Mouse (Mus musculus): ENCODE data around the gene Rassf4. TPM values are rescaled to one million over a fixed set of nuclear protein-coding genes. Genes with fewer than 3 reads are reported as not detected.
A peak's percentile ranks its signal among the peaks of the same experiment; 100 is the strongest.
"Not testable (repeated sequence)": the region's sequence is repeated elsewhere in the genome, so short reads cannot be mapped to it uniquely, and the experiment has no call there.

The Rassf4 gene
- polyA plus RNA-seq, 1 experiment from 2014 or later: 8.0 TPM

DNA sequence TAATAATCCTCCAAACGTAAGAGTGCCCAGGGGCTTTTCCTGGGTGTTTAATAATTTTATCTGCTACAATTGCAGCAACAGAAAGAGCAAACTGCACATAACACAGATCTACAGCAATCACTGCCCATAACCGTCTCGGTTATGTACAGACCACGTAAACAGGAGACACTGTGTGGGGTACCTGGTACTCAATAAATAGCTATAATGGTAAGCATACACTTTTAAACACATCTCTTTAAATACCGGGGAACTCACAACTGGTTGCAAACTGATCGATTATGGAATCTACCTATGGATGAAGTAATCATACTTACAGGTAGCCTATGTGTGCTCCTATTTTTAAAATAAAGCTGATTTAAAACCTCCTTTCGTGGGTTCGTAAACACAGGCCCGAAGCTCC lies 45.7 kb downstream of the Rassf4 start:
- no peak for ATAC-seq (ENCODE audit: insufficient number of reproducible peaks, insufficient read depth, low FRiP score, low read depth)
- Histone ChIP-seq H3K27ac (replicated peaks in 1 of 2; ENCODE audit: control insufficient read depth in 1 of 2, insufficient read depth in 1 of 2, low read depth in 2 of 2, low read length in 2 of 2) (peak overlapping the region in 1 of 2 experiments; percentile 89; a peak in 2 of 4 replicates), H3K4me2 (ENCODE audit: low read length) (peak overlapping the region; percentile 90), H3K4me3 (ENCODE audit: control insufficient read depth in 1 of 2, insufficient read depth in 1 of 2, low read depth in 1 of 2, low read length in 2 of 2) (peak overlapping the region; percentile 80 to 94), H3K36me3 (ENCODE audit: control insufficient read depth, insufficient read depth, low read length) (peaks cover 34% of the 10 kb centered on the region), H3K27me3 (ENCODE audit: control insufficient read depth, insufficient read depth, low read length) (no peaks in the 10 kb centered on the region), H3K4me1 (ENCODE audit: control insufficient read depth in 2 of 2, insufficient read depth in 2 of 2, low read length in 2 of 2) (peaks cover 0 to 9% of the 10 kb centered on the region in 2 experiments; a peak in 2 of 4 replicates), H3K9me3 (ENCODE audit: control insufficient read depth, low read length) (no peaks in the 10 kb centered on the region), H3K9ac (ENCODE audit: low read length) (peak overlapping the region; percentile 98)
- WGBS: 22% methylated on average over 9 of the region's 9 CpGs

DNA sequence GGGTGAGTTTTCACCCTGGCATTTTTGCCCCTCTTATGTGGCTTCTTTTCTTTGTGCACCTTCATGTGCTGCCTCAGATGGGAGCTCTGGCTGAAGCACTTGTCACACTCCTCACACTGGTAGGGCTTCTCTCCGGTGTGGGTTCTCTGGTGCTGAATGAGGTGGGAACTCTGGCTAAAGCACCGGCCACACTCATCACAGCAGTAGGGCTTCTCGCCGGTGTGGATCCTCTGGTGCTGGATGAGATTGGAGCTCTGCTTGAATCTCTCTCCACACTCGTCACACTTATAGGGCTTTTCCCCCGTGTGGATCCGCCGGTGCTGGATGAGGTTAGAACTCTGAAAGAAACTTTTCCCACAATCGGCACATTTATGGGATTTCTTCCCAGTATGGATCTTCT lies 47.3 kb downstream of the Rassf4 start:
- H3K27me3 ChIP-seq (ENCODE audit: control insufficient read depth, insufficient read depth, low read length); ATAC-seq (ENCODE audit: insufficient number of reproducible peaks, insufficient read depth, low FRiP score, low read depth); H3K9me3 ChIP-seq (ENCODE audit: control insufficient read depth, low read length); H3K4me3 ChIP-seq (ENCODE audit: control insufficient read depth in 1 of 2, insufficient read depth in 1 of 2, low read depth in 1 of 2, low read length in 2 of 2); H3K4me1 ChIP-seq (ENCODE audit: control insufficient read depth in 2 of 2, insufficient read depth in 2 of 2, low read length in 2 of 2); H3K27ac ChIP-seq (replicated peaks in 1 of 2; ENCODE audit: control insufficient read depth in 1 of 2, insufficient read depth in 1 of 2, low read depth in 2 of 2, low read length in 2 of 2); H3K9ac ChIP-seq (ENCODE audit: low read length); H3K4me2 ChIP-seq (ENCODE audit: low read length): not testable (repeated sequence)
- peaks cover 34% of the 10 kb centered on the region for H3K36me3 ChIP-seq (ENCODE audit: control insufficient read depth, insufficient read depth, low read length)
- 91% methylated on average over 9 of the region's 9 CpGs for WGBS

- ATAC-seq (ENCODE audit: insufficient number of reproducible peaks, insufficient read depth, low FRiP score, low read depth): no peak
- H3K27me3 ChIP-seq (ENCODE audit: control insufficient read depth, insufficient read depth, low read length): no peaks in the 10 kb centered on the region
- H3K4me1 ChIP-seq (ENCODE audit: control insufficient read depth in 2 of 2, insufficient read depth in 2 of 2, low read length in 2 of 2): no peaks in the 10 kb centered on the region
- no peak overlapping the region for H3K4me2 ChIP-seq (ENCODE audit: low read length)
- H3K36me3 ChIP-seq (ENCODE audit: control insufficient read depth, insufficient read depth, low read length): peaks cover 26% of the 10 kb centered on the region
- no peak overlapping the region for H3K4me3 ChIP-seq (ENCODE audit: control insufficient read depth in 1 of 2, insufficient read depth in 1 of 2, low read depth in 1 of 2, low read length in 2 of 2)
- H3K9ac ChIP-seq (ENCODE audit: low read length): no peak overlapping the region
- H3K9me3 ChIP-seq (ENCODE audit: control insufficient read depth, low read length): no peaks in the 10 kb centered on the region
- no peak overlapping the region for H3K27ac ChIP-seq (replicated peaks in 1 of 2; ENCODE audit: control insufficient read depth in 1 of 2, insufficient read depth in 1 of 2, low read depth in 2 of 2, low read length in 2 of 2)
- 64% methylated on average over 7 of the region's 8 CpGs for WGBS
Observed at GRCm38 (mm10) chr6:116621318-116622023, 52.3 kb downstream of the Rassf4 start.

DNA sequence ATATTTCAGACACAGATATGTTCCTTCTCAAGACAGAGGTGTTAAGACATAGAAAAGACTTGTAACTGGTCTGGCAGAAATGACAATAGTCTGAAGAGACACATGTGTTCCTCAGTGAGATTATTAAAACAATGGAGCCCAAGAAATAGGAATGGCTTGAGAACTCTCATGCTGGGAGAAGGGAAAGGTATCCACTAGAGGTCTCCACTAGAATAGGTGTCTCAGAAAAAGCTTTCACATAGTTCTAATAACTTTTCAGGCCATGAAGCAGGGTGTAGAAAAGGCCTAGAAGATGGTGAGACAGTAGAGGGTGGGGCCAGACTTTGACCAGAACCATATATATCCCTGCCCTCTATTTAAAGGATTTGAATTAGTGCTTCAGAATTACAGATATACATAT lies 55.7 kb downstream of the Rassf4 start:
- H3K9me3 ChIP-seq (ENCODE audit: control insufficient read depth, low read length): no peaks in the 10 kb centered on the region
- H3K4me1 ChIP-seq (ENCODE audit: control insufficient read depth in 2 of 2, insufficient read depth in 2 of 2, low read length in 2 of 2): no peaks in the 10 kb centered on the region
- no peaks in the 10 kb centered on the region for H3K36me3 ChIP-seq (ENCODE audit: control insufficient read depth, insufficient read depth, low read length)
- no peak overlapping the region for H3K27ac ChIP-seq (replicated peaks in 1 of 2; ENCODE audit: control insufficient read depth in 1 of 2, insufficient read depth in 1 of 2, low read depth in 2 of 2, low read length in 2 of 2)
- H3K27me3 ChIP-seq (ENCODE audit: control insufficient read depth, insufficient read depth, low read length): no peaks in the 10 kb centered on the region
- no peak overlapping the region for H3K4me3 ChIP-seq (ENCODE audit: control insufficient read depth in 1 of 2, insufficient read depth in 1 of 2, low read depth in 1 of 2, low read length in 2 of 2)
- no peak overlapping the region for H3K9ac ChIP-seq (ENCODE audit: low read length)
- H3K4me2 ChIP-seq (ENCODE audit: low read length): no peak overlapping the region
- no peak for ATAC-seq (ENCODE audit: insufficient number of reproducible peaks, insufficient read depth, low FRiP score, low read depth)

GRCm38 (mm10) chr6:116615719-116616118 lies 58.0 kb downstream of the Rassf4 start:
- Histone ChIP-seq H3K4me1 (ENCODE audit: control insufficient read depth in 2 of 2, insufficient read depth in 2 of 2, low read length in 2 of 2) (no peaks in the 10 kb centered on the region), H3K27ac (replicated peaks in 1 of 2; ENCODE audit: control insufficient read depth in 1 of 2, insufficient read depth in 1 of 2, low read depth in 2 of 2, low read length in 2 of 2) (no peak overlapping the region), H3K9ac (ENCODE audit: low read length) (no peak overlapping the region), H3K4me3 (ENCODE audit: control insufficient read depth in 1 of 2, insufficient read depth in 1 of 2, low read depth in 1 of 2, low read length in 2 of 2) (no peak overlapping the region), H3K27me3 (ENCODE audit: control insufficient read depth, insufficient read depth, low read length) (no peaks in the 10 kb centered on the region), H3K4me2 (ENCODE audit: low read length) (no peak overlapping the region), H3K9me3 (ENCODE audit: control insufficient read depth, low read length) (no peaks in the 10 kb centered on the region), H3K36me3 (ENCODE audit: control insufficient read depth, insufficient read depth, low read length) (no peaks in the 10 kb centered on the region)
- no peak for ATAC-seq (ENCODE audit: insufficient number of reproducible peaks, insufficient read depth, low FRiP score, low read depth)
- 61% methylated on average over 2 of the region's 2 CpGs for WGBS

DNA sequence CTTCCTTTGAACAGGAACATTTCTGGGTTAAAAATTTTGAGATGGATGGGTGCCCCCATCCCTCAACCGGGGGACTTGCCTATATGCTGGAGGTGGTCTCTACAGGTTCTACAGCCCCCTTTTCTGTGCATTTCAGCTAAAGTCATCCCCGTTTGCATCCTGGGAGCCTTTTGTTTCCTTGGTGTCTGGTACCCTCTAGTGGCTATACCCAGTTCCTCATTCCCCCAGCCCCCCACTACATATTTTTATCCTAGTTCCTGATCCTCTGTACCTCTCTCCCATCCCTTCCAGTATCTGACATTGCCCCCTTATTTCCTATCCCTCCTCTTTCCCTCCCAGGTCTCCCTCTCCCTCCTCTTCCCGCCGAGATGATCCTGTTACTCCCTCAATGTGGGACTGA lies 66.5 kb downstream of the Rassf4 start:
- Histone ChIP-seq H3K4me2 (ENCODE audit: low read length) (no peak overlapping the region), H3K4me3 (ENCODE audit: control insufficient read depth in 1 of 2, insufficient read depth in 1 of 2, low read depth in 1 of 2, low read length in 2 of 2) (no peak overlapping the region), H3K27ac (replicated peaks in 1 of 2; ENCODE audit: control insufficient read depth in 1 of 2, insufficient read depth in 1 of 2, low read depth in 2 of 2, low read length in 2 of 2) (no peak overlapping the region), H3K27me3 (ENCODE audit: control insufficient read depth, insufficient read depth, low read length) (no peaks in the 10 kb centered on the region), H3K9me3 (ENCODE audit: control insufficient read depth, low read length) (no peaks in the 10 kb centered on the region), H3K9ac (ENCODE audit: low read length) (no peak overlapping the region), H3K36me3 (ENCODE audit: control insufficient read depth, insufficient read depth, low read length) (no peaks in the 10 kb centered on the region), H3K4me1 (ENCODE audit: control insufficient read depth in 2 of 2, insufficient read depth in 2 of 2, low read length in 2 of 2) (no peaks in the 10 kb centered on the region)
- WGBS: 31% methylated on average over 4 of the region's 4 CpGs
- ATAC-seq (ENCODE audit: insufficient number of reproducible peaks, insufficient read depth, low FRiP score, low read depth): no peak

DNA sequence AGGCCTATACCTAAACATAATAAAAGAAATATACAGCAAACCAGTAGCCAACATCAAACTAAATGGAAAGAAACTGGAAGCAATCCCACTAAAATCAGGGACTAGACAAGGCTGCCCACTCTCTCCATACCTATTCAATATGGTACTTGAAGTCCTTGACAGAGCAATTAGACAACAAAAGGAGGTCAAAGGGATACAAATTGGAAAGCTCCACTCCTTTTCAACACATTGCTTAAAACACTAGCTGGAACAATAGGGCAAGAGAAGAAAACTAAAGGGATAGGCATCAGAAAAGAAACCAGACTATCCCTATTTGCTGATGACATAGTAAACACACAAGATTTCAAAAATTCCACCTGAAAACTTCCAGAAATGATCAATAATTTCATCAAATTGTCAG lies 72.8 kb downstream of the Rassf4 start:
- H3K27ac ChIP-seq (replicated peaks in 1 of 2; ENCODE audit: control insufficient read depth in 1 of 2, insufficient read depth in 1 of 2, low read depth in 2 of 2, low read length in 2 of 2); ATAC-seq (ENCODE audit: insufficient number of reproducible peaks, insufficient read depth, low FRiP score, low read depth); H3K36me3 ChIP-seq (ENCODE audit: control insufficient read depth, insufficient read depth, low read length); H3K4me3 ChIP-seq (ENCODE audit: control insufficient read depth in 1 of 2, insufficient read depth in 1 of 2, low read depth in 1 of 2, low read length in 2 of 2); H3K9me3 ChIP-seq (ENCODE audit: control insufficient read depth, low read length); H3K4me1 ChIP-seq (ENCODE audit: control insufficient read depth in 2 of 2, insufficient read depth in 2 of 2, low read length in 2 of 2); H3K4me2 ChIP-seq (ENCODE audit: low read length); H3K9ac ChIP-seq (ENCODE audit: low read length); H3K27me3 ChIP-seq (ENCODE audit: control insufficient read depth, insufficient read depth, low read length): not testable (repeated sequence)

DNA sequence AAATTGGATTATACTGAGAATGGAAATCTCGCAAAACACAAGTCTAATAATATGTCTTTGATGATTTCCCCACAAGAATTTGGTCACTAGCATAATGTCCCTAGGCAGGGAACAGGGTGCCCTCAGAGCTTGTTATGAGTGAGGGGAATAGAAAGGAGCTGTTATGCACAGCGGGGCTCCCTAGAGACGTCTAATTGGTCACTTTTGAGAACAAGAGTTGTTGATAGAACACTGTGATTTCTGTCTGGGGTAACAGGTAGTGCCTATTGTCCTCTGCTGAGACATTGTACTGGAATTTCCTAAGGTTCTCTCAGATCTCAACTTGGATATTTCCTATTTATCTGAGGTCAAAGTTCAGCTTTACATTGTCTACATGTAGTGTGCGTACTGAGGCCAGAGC lies 89.7 kb downstream of the Rassf4 start, which contains the start of gene Olfr215:
Gene Olfr215, minus strand, starts transcription at position 101 of the 400 bp plus-strand sequence.
- Histone ChIP-seq H3K4me1 (ENCODE audit: control insufficient read depth in 2 of 2, insufficient read depth in 2 of 2, low read length in 2 of 2) (no peaks in the 10 kb centered on the region), H3K4me2 (ENCODE audit: low read length) (no peak within 1 kb of the TSS), H3K27me3 (ENCODE audit: control insufficient read depth, insufficient read depth, low read length) (no peaks in the 10 kb centered on the region), H3K9ac (ENCODE audit: low read length) (no peak within 1 kb of the TSS), H3K9me3 (ENCODE audit: control insufficient read depth, low read length) (no peaks in the 10 kb centered on the region), H3K36me3 (ENCODE audit: control insufficient read depth, insufficient read depth, low read length) (no peaks in the 10 kb centered on the region), H3K27ac (replicated peaks in 1 of 2; ENCODE audit: control insufficient read depth in 1 of 2, insufficient read depth in 1 of 2, low read depth in 2 of 2, low read length in 2 of 2) (no peak within 1 kb of the TSS), H3K4me3 (ENCODE audit: control insufficient read depth in 1 of 2, insufficient read depth in 1 of 2, low read depth in 1 of 2, low read length in 2 of 2) (no peak within 1 kb of the TSS)
- 78% methylated on average over 4 of the region's 4 CpGs for WGBS
- ATAC-seq (ENCODE audit: insufficient number of reproducible peaks, insufficient read depth, low FRiP score, low read depth): no peak
